Mouse (Mus musculus) T-helper 17 cell (primary cell): ENCODE data around the gene Nxn.

Source experiments
- in situ Hi-C, 2 experiments: fragments of 300-600 bp; cut with MboI, MseI; formaldehyde crosslinking; loops; 1 replicate in 1 of 2; 2 replicates in 1 of 2; pipeline ENCODE4 v1.15.1; 2025; ENCODE audit warnings: high pct_unique_total_duplicates in 2 of 2

Nxn gene

DNA sequence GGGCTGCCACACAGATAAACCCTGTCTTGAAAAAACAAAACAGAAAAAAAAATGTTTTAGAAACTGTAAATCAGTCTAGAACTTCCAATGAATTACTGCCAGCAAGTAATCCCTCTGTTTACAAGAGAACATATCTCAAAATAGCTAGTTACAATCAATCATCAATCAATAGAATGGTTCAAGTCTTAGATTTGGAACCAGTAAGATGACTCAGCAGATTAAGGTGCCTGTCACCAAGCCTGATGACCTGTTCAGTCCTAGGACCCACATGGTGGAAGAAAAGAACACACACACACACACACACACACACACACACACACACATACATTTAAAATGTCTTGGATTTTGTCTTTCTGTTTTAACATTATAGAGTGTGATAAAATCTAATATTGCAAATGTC lies 62.7 kb downstream of the Nxn start:
- in situ Hi-C loops: loop anchor here in 1 of 2 experiments (25.0 kb wide), 2 partner anchors 826 to 951 kb away; no protein-coding TSS in a partner anchor

DNA sequence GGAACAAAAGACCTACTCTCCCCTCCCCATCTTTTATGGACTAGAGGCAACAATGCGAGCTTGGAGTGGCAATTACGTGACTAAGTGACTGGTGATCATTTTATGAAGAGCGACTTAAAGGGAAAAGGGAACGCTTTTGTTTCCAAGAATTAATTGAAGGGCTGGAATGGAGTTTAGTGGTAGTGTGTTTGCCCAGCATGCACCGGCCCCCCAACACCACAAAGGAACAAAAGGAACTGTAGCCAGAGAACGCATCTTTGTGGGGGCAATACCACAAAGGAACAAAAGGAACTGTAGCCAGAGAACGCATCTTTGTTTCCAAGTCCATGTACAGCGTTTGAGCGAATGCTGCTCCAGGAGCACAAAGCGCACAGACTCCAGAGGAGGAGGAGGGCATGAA lies 64.0 kb downstream of the Nxn start:
- in situ Hi-C loops: loop anchor here in 1 of 2 experiments (25.0 kb wide), 2 partner anchors 827 to 952 kb away; no protein-coding TSS in a partner anchor

DNA sequence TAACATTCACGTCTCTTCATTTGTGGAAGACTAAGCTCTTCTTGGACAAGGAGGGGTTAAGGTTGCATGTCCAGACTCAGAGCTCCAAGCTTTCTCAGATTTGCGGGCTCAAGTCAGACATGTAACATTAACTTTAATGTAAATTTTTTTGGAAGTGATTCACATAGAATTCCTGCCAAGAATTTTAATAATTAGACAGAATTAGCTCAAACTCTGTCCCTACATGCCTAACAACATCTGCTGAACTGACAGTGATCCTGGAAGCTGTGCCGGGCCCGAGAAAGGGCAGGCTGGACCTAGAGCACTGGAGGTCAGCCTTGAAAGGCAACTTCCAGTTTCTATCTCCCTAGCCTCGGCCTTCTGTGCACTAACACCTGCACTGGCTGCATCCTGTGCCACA lies 66.7 kb downstream of the Nxn start:
- in situ Hi-C loops: loop anchor here in 1 of 2 experiments (25.0 kb wide), 2 partner anchors 830 to 955 kb away; no protein-coding TSS in a partner anchor

DNA sequence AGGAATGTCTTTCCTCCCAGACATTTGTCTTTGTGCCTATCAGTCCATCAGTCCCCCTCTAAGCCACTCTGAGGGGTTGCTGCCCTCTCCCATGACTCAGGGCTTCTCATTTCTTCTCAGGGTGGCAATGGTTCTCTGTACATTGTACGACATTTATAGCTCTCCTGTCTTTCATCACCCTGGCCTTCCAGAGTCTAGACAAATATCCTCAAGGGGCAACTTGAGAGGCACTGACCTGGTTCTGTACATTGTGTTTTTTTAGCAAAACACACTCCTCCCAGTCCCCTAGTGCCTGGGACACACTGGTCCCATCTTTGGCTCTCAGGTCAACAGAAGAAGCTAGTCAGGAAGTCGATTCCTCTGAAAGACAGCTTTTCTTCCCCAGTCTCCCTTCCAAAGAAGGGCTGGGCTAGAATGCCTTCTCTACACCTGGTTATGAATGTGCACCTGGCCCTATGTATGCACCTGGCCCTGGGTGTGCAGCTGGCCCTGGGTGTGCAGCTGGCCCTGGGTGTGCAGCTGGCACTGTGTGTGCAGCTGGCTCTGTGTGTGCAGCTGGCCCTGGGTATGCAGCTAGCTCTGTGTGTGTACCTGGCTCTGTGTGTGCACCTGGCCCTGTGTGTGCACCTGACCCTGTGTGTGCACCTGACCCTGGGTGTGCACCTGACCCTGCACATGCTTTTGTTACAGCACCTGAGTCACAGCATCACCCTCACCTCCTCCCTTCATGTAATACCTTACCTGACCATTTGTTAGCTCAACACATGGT lies 70.2 kb downstream of the Nxn start:
- in situ Hi-C loops: loop anchor here in 1 of 2 experiments (25.0 kb wide), 2 partner anchors 834 to 959 kb away; no protein-coding TSS in a partner anchor

DNA sequence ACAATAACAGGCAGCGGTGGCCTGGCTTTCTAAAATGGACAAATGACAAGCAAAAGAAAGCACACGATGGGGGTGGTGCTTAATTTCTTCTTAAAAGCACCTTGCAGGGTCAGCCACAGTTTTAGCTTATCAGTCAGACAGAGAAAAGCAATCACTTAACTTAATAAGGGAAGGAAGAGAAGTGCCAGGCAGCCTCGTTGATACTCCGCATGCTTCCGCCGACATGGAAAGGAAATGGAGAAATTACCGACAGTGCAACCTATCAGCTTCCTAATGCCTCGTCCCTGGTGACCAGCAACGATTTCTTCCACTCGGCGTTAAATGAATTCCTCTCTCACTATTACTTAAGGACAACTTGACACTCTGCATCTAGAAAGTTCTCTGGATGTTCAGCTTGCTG lies 70.9 kb downstream of the Nxn start:
- in situ Hi-C loops: loop anchor here in 1 of 2 experiments (25.0 kb wide), 2 partner anchors 834 to 959 kb away; no protein-coding TSS in a partner anchor

DNA sequence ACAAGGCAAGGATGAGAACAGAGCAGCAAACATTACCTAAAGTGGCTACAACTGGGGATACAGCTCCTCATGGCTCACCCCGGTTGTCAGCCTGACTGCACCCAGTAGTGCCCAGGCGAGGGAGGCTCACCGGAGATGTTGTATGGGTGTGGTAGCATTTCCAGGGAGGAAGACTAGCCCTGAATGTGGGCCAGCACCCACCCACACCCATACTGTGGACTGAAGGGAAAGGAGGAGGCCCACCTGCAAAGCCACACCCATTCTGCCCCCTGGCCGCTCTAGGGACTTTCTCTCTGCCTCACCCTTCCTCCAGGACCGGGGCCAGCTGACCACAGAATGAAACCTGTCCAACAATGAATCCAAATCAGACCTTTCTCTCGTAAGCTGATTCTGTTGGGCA lies 72.3 kb downstream of the Nxn start:
- in situ Hi-C loops: loop anchor here in 1 of 2 experiments (25.0 kb wide), 2 partner anchors 836 to 961 kb away; no protein-coding TSS in a partner anchor

DNA sequence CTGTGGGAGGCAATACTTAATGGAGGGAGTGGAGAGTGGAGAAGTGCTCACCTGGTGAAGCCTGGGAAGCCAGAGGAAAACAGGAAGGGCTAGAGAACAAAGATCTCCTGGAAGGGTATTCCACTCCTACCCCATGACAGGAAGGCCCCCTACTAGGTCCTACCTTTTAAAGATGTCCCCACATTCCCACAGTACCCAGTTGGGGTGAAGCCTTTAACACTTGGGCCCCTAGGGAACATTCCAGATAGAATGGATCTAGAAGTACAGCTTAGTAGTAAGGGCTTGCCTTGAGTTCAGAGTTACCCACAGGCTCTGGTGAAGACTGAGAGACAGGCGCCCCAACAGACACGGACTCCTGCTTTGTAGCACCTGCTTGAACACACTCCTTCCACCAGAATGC lies 72.9 kb downstream of the Nxn start:
- in situ Hi-C loops: loop anchor here in 1 of 2 experiments (25.0 kb wide), 2 partner anchors 836 to 961 kb away; no protein-coding TSS in a partner anchor

DNA sequence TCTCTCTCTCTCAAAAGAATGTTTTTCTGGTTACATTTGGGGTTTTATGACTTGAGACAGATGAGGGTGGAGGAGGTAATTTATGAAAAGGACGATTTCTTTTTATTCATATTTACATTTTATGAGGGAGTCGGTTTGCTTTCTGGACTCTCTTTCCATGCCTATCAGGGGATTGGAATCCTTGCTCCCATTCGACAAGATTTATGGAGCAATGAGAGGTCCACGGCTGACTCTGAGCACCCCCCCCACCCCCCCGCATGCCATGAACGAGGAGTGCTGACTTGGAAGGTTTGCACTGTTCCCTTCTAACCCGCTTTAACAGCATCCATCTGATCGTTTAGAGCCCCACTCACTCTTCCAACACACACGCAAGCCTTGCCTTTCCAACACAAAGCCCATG lies 74.1 kb downstream of the Nxn start:
- in situ Hi-C loops: loop anchor here in 1 of 2 experiments (25.0 kb wide), 2 partner anchors 838 to 962 kb away; no protein-coding TSS in a partner anchor

DNA sequence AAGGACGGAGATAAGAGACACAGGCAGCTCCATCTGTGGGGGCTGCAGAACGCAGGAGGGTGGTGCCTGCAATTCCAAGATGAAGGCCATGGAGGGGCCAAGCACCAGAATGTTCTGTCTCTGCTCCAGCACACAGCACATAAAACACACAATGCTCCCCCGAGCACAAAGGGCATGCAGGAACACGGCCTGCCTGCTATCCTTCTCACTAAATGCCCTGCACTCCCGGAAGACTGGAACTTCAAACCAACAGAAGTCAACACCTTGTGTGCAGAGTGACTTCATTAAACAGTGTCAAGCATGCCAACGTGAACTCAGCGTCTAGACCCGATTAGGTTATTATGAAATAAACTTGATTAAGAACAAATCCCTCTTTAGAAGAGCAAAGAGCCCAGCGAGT lies 74.7 kb downstream of the Nxn start:
- in situ Hi-C loops: no loop called here

DNA sequence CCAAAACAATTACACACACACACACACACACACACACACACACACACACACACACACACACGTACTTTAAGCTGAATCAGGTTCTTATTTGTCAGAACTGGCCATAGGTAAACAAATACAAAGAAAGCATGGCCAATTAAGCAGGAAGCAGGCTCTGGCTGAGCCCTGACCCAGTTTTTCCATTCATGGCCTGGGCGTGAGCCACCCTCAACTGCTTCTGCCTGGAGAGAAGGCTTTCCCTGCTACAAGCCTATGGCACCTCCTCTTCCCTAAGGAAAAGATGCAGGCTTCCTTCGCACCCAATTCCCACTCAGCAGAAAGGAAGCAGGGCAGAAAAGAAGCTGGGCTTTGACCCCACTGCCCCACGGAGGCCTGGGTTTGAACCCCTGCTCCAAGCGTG lies 76.0 kb downstream of the Nxn start:
- in situ Hi-C loops: no loop called here

DNA sequence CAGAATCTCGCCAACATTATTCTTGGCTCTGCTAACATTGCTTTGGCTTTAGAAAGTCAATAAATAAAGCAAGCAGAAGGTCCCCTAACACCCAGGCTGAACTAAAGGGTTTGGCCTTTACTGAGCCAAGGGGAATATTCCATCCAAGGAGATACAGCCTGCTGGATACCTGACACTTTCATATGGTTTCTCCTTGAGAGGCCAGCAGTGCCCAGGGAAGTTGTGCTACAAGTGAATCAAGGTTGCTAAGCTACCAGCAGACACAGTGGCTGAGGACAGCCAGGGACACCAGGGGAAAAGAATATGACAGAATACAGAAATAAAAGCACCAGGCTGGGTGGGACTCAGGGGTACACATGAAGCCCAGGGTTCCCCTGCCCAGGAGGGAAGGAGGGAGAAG lies 76.9 kb downstream of the Nxn start:
- in situ Hi-C loops: no loop called here

DNA sequence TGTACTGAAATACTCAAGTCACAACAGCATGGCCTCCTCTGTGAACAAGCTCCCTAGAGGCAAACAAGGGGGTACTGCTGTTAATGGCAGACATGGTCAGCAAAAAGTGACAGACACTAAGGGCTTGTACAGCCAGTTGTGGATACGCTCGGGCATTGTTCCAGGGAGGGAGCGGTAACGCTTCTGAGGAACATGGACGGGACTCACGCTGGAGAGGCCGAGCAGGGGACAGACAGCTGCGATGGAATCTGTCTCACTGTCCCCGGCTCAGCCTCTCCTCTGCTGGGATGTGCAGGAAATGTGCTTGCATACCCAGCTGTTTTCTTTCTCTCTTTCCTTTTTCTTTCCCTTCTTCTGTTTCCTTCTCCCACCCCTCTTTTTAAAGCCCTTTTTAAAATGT lies 78.5 kb downstream of the Nxn start:
- in situ Hi-C loops: no loop called here

DNA sequence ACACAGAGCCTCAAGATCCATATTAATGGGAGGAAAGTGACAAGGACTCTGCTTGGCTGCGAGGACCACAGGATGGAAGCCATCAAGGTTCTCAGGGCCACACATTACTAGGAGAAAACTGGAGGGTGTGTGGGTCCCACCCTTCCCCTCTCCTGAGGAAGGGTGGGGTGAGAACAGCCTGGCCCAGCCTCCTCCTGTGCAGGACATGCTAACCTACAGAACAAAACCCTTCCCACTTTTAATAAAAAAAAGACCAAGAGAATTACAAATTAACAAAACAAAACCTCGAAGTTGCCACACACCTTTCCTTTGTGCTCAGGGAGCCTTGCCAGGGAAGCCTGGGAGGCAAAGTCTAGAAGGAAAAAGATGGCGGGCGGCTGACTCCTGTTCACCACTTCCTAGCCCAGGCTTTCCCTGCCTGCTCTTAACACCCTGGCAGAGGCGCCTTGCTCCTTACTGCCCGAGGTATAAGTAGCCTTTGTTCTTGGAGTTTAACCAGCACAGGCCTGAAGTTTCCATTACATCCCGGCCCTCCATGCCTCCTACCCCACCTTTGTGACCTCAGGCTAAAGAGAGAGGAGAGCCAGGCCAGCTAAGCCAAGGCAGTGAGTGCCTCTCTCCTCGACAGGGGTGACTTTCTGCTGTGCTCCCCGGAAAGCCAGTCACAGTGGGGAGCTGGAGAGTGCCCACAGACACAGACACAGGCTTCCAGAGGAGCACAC lies 79.1 kb downstream of the Nxn start:
- in situ Hi-C loops: no loop called here

DNA sequence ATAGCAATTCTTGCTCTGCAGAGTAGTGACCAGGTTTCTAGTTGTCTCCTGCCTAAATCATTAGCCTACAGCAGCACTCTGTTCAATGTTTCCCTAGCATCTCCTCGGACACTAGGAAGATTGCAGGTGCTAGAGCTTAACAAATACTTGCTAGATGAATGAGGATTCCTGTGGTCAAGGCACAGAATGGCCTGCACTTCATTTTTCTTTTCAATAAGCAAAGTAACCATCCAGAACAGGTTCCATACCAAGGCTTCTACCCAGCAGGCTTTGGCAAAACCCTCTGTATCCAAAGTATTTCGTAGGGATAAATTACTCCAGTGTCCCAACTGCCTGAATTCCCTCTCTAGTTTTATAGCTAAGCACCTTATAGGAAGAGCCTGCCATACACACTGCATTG lies 81.0 kb downstream of the Nxn start:
- in situ Hi-C loops: no loop called here

DNA sequence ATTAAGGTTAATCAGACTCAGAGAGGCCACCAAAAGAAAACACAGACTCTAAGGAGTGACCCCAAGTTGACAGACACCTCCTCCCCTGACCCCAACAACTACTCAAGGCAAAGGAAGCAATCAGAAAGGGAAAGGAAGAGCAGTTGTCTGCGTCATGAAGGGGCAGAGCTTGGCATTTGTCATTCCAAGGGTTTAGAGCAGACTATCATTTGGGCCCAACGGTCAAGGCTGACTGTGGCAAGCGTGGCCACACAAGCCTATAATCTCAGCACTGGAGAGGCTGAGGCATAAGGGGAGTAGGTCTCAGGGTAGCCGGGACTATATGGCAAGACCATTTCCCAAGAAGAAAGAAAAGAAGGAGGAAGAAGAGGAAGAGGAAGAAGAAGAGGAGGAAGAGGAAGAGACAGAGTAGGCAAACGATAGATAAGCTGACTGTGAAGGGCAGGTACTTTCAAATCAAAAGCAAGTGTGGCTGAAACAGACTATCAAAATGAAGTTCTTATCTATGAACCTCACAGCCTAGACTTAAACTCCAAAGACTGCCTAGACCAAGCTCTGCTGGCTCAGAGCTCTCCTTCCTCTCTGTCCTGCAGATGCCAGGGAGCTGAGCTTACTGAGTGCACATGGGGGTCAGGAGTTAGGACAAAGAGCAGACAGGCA lies 83.0 kb downstream of the Nxn start:
- in situ Hi-C loops: no loop called here

DNA sequence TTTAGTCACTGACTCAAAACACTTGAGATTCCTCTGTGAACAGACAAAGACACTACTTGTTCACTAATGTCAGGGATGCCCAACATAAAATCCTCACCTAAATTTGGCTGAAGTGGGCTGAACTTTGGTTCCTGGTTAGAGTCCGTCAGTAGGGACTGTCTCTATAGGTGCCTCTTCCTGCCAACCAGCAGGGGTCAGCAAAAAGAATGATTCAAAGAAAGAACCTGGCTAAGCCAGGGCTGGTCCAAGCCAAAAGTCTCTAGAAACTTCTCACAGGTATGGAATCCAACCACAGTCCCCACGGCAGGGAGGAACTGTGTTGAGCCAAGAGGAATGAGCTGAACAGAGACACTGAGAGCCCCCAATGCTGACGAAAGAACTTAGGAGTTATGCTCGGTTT lies 84.2 kb downstream of the Nxn start:
- in situ Hi-C loops: no loop called here

DNA sequence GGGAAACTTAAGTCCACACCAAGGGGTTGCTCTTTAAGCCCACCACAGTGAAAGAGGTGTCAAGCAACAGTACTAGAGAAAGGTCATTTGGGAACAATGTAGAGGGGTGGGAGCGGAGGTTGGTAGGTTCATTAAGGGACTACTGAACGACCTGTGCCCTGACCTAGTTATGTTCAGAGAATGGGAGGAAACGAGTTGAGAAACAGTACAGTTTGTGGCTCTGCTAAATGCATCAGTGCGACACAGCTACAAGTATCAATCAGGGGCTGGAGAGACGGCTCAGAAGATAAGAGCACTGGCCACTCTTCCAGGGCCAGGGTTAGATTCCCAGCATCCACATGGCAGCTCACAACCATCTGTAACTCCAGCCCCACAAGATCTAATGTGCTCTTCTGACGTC lies 84.8 kb downstream of the Nxn start:
- in situ Hi-C loops: no loop called here

DNA sequence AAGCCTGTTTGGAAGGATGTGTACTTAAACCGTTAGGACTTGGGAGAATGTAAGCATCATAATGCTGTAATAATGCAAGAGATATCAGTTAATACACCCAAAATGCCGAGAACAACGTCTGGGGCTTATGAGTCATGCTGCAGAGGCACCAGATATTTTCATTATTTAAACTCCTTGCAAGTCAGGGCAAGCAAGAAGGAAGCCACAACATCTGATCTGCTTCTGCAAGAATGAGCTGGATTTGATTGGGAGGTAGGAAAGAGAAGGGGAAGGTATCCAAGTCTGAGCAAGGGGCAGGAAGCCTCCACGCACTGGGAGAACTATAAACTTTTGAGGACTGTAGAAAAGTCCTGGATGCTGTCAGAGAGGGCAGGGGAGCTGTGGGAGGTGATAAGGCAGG lies 86.1 kb downstream of the Nxn start:
- in situ Hi-C loops: no loop called here

DNA sequence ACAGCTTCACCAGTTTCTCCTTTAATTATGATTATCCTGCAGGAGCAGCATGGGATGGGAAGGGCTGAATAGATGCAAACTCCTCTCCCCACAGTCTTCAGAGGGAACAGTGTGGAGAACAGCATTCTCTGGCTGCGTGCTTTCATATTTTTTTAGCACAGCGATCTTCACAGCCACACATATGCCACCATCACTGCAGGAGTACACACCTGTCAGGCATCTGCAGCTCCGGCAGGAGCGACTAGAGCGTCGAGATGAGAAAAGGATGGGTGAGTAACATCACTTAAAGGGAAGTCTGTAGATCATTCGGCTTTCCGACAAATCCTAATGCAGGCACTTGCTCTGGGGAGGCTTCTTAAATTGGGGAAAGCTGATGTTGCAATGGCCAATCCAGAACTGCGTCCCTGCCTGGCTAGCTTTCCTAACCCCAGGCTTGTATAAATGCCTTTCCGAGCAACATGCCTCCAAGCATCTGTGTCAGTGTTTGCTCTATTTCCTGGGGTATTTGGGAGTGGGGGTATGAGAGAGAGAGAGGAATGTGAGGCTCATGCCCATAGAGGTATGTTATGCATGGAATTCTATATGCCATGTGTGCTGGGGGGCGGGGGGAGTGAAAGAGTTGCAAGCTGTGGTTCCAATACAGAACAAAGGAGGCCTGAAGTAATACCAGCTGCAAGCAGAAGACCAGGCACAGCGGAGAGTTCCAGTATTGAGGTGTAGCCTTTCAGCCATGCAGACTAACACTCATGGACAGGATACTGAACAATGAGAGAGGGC lies 87.5 kb downstream of the Nxn start:
- in situ Hi-C loops: no loop called here

DNA sequence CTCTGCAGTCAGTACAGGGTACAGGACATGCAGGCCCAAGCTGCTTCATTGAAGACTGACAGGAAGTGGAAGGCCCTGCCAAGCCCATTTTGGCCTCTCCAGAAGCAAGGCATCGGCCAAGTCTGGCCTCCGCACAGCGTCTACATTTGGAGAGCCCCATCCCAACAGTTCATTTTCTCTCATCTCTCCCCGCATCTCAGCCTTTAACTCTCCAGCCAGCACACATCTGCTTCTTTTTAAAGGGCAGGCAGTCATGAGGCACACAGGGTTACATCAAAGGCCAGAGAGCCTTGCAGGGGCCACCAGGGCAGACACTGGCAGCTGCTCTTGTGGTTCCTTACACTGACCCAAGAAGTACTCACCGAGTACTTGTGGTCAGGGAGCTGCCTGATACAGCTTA lies 89.1 kb downstream of the Nxn start:
- in situ Hi-C loops: no loop called here

DNA sequence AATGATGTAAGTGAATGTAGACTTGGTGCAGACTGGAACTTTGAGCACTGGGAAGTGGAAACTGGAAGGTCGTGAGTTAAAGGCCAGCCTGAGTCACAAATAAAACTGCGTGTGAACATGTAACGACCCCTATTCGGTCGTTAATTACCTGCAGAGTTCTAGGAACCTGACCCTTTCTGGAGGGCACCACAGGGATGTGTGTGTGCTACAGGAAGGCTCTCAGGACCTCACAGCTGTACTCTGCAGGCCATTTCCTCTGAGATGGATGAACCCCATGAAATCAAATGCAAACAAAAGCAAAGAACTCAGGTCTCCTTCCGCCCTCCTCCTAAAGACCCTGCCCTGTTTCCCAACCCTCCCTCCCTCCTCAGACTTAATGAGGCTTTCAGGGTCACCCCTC lies 89.9 kb downstream of the Nxn start:
- in situ Hi-C loops: no loop called here
